Mouse (Mus musculus) left cerebral cortex, adult 9 months (tissue): ENCODE results near the gene Chd1l.

ENCODE experiments used
- DNase-seq, 2 experiments: peaks; one replicate each; pipeline ENCODE4 v3.0.0; 2022; ENCODE audit warnings: low spot score in 2 of 2

Chd1l gene

GRCm38 (mm10) chr3:97609845-97610410 lies at the start of gene Chd1l:
Gene Chd1l (minus strand): TSS chr3:97610203.
- DNase-seq, result peak; percentile 58 to 91

GRCm38 (mm10) chr3:97659746-97660145 lies 49.7 kb upstream of the Chd1l start:
- peak in 1 of 2 experiments; percentile 26 for DNase-seq

GRCm38 (mm10) chr3:97658426-97659193 lies 48.6 kb upstream of the Chd1l start:
- no peak for DNase-seq

GRCm38 (mm10) chr3:97657655-97658411 lies 47.8 kb upstream of the Chd1l start, which contains the start of gene Prkab2:
Gene Prkab2 (plus strand): TSS chr3:97658193.
- DNase-seq, result peak; percentile 98 to 99

- DNase-seq, result no peak
These were observed 44.9 kb upstream of the Chd1l start for GRCm38 (mm10) chr3:97654901-97655300.

GRCm38 (mm10) chr3:97653781-97654180 lies 43.8 kb upstream of the Chd1l start:
- no peak for DNase-seq

GRCm38 (mm10) chr3:97651604-97652003 lies 41.6 kb upstream of the Chd1l start:
- no peak for DNase-seq

GRCm38 (mm10) chr3:97649469-97649868 lies 39.5 kb upstream of the Chd1l start:
- DNase-seq, result no peak

- no peak for DNase-seq
These were observed 39.0 kb upstream of the Chd1l start for GRCm38 (mm10) chr3:97649022-97649421.

- DNase-seq, result no peak
These were observed 38.5 kb upstream of the Chd1l start for GRCm38 (mm10) chr3:97648518-97648917.

- DNase-seq, result no peak
These were observed 32.0 kb upstream of the Chd1l start for GRCm38 (mm10) chr3:97642001-97642400.

- DNase-seq, result no peak
These were observed 31.4 kb upstream of the Chd1l start for GRCm38 (mm10) chr3:97641396-97641795.

GRCm38 (mm10) chr3:97634288-97634761 lies 24.3 kb upstream of the Chd1l start:
- no peak for DNase-seq

- no peak for DNase-seq
These were observed 23.5 kb upstream of the Chd1l start for GRCm38 (mm10) chr3:97633456-97633855.

GRCm38 (mm10) chr3:97631258-97631860 lies 21.4 kb upstream of the Chd1l start:
- DNase-seq, result no peak

- no peak for DNase-seq
These were observed 20.7 kb upstream of the Chd1l start for GRCm38 (mm10) chr3:97630746-97631145.

GRCm38 (mm10) chr3:97629941-97630340 lies 19.9 kb upstream of the Chd1l start:
- no peak for DNase-seq

- peak in 1 of 2 experiments; percentile 14 for DNase-seq
These were observed 18.5 kb upstream of the Chd1l start, which contains the start of gene Fmo5 for GRCm38 (mm10) chr3:97628391-97629001. Gene Fmo5 (plus strand): TSS chr3:97628804.

- no peak for DNase-seq
These were observed 17.9 kb upstream of the Chd1l start for GRCm38 (mm10) chr3:97627893-97628292.

- DNase-seq, result no peak
These were observed 14.6 kb upstream of the Chd1l start for GRCm38 (mm10) chr3:97624611-97625010.

- no peak for DNase-seq
These were observed 10.7 kb upstream of the Chd1l start for GRCm38 (mm10) chr3:97620657-97621056.
